In genomic region chr2:158624718-158625222, GRCm38 (mm10) we compare ENCODE assay signal across 8 mouse cellular contexts. TPM values are rescaled to one million over a fixed set of nuclear protein-coding genes. Genes with fewer than 3 reads are reported as not detected.
DNase-seq lines count a peak whose midpoint lies in the region; ATAC-seq and TF ChIP-seq lines count a peak whose summit lies in the region.

TSS of gene Actr5 (plus strand) at chr2:158624888.

- no peak for TF ChIP-seq RAD21 in CH12.LX (IDR thresholded peaks at IDR 0.05; ENCODE audit: low read depth, low read length)

- peaks cover 4 to 17% of the 10 kb centered on the region in 2 experiments for H3K4me1 ChIP-seq in CH12.LX (ENCODE audit: control insufficient read depth in 1 of 2, insufficient read depth in 2 of 2)
- peaks cover 5% of the 10 kb centered on the region; the same call in 1 of the 2 replicates for H3K4me1 ChIP-seq in forebrain, embryonic 11.5 days (replicated peaks; ENCODE audit: control insufficient read depth, insufficient read depth, low read length)
- peaks cover 9% of the 10 kb centered on the region; the same call in 1 of the 2 replicates for H3K4me1 ChIP-seq in heart, embryonic 16.5 days (ENCODE audit: control insufficient read depth, insufficient read depth, low read length)
- peaks cover 29% of the 10 kb centered on the region for H3K4me1 ChIP-seq in liver, embryonic 15.5 days (replicated peaks)
- H3K4me1 ChIP-seq in neural tube, embryonic 12.5 days: peaks cover 15% of the 10 kb centered on the region

- peak within 1 kb of the TSS; percentile 80 to 96 (median 84) for H3K4me3 ChIP-seq in CH12.LX (replicated peaks in 1 of 3; ENCODE audit: low read depth in 2 of 3, low read length in 2 of 3, poor library complexity in 1 of 3)
- peak within 1 kb of the TSS; percentile 93 for H3K4me3 ChIP-seq in forebrain, embryonic 11.5 days (ENCODE audit: low read depth, low read length)
- H3K4me3 ChIP-seq in heart, embryonic 16.5 days (ENCODE audit: low read length): peak within 1 kb of the TSS; percentile 81
- peak within 1 kb of the TSS; percentile 90 for H3K4me3 ChIP-seq in liver, embryonic 15.5 days (replicated peaks)
- H3K4me3 ChIP-seq in neural tube, embryonic 12.5 days: peak within 1 kb of the TSS; percentile 73

- ATAC-seq in forebrain, embryonic 11.5 days (replicated peaks; ENCODE audit: low FRiP score): peak; percentile 96
- ATAC-seq in heart, embryonic 16.5 days (replicated peaks; ENCODE audit: extremely low read depth, insufficient read depth, low FRiP score): peak; percentile 96
- ATAC-seq in liver, embryonic 15.5 days (ENCODE audit: insufficient read depth): peak; percentile 88
- ATAC-seq in neural tube, embryonic 12.5 days (ENCODE audit: low FRiP score, low read depth): peak; percentile 96

- under 1% methylated on average over 39 of the region's 39 CpGs for WGBS in forebrain, embryonic 11.5 days
- 0% methylated on average over 39 of the region's 39 CpGs for WGBS in heart, embryonic 16.5 days
- under 1% methylated on average over 39 of the region's 39 CpGs for WGBS in liver, embryonic 15.5 days (ENCODE audit: insufficient replicate concordance)
- under 1% methylated on average over 39 of the region's 39 CpGs for WGBS in neural tube, embryonic 12.5 days

- peaks cover 17% of the 10 kb centered on the region for H3K27me3 ChIP-seq in CH12.LX (replicated peaks)
- H3K27me3 ChIP-seq in forebrain, embryonic 11.5 days (ENCODE audit: control insufficient read depth, insufficient read depth, low read length): no peaks in the 10 kb centered on the region
- peaks cover 8% of the 10 kb centered on the region; the same call in 1 of the 2 replicates for H3K27me3 ChIP-seq in heart, embryonic 16.5 days (ENCODE audit: control insufficient read depth, insufficient read depth, low read length)
- peaks cover 30% of the 10 kb centered on the region for H3K27me3 ChIP-seq in liver, embryonic 15.5 days
- H3K27me3 ChIP-seq in neural tube, embryonic 12.5 days (replicated peaks): peaks cover 14% of the 10 kb centered on the region

- peaks cover 18% of the 10 kb centered on the region for H3K79me2 ChIP-seq in CH12.LX (replicated peaks; ENCODE audit: control insufficient read depth, extremely low read depth, insufficient read depth, poor library complexity, severe bottlenecking)

- no peak for TF ChIP-seq CTCF in CH12.LX (conservative IDR thresholded peaks at IDR 0.05 in 1 of 2, IDR thresholded peaks at IDR 0.05 in 1 of 2; ENCODE audit: low read depth in 2 of 2, low read length in 2 of 2)

- peak within 1 kb of the TSS; percentile 43 for H3K27ac ChIP-seq in CH12.LX (ENCODE audit: insufficient read depth, low read depth)
- H3K27ac ChIP-seq in forebrain, embryonic 11.5 days (ENCODE audit: low read depth, low read length): peak within 1 kb of the TSS; percentile 62
- H3K27ac ChIP-seq in heart, embryonic 16.5 days (ENCODE audit: low read length): peak within 1 kb of the TSS; percentile 88
- H3K27ac ChIP-seq in liver, embryonic 15.5 days (replicated peaks): peak within 1 kb of the TSS; percentile 82
- H3K27ac ChIP-seq in neural tube, embryonic 12.5 days: peak within 1 kb of the TSS; percentile 69

- TF ChIP-seq EP300 in CH12.LX (IDR thresholded peaks at IDR 0.05; ENCODE audit: low read length): no peak

- no peaks in the 10 kb centered on the region for H3K9me3 ChIP-seq in CH12.LX (replicated peaks; ENCODE audit: low read length)
- no peaks in the 10 kb centered on the region for H3K9me3 ChIP-seq in forebrain, embryonic 11.5 days (ENCODE audit: control insufficient read depth, low read length)
- no peaks in the 10 kb centered on the region for H3K9me3 ChIP-seq in heart, embryonic 16.5 days (replicated peaks; ENCODE audit: control insufficient read depth, low read length)
- no peaks in the 10 kb centered on the region for H3K9me3 ChIP-seq in liver, embryonic 15.5 days (replicated peaks)
- no peaks in the 10 kb centered on the region for H3K9me3 ChIP-seq in neural tube, embryonic 12.5 days

- TF ChIP-seq POLR2A in CH12.LX (IDR thresholded peaks at IDR 0.05; ENCODE audit: low read depth, low read length): peak; percentile 82

- peak; percentile 97 for DNase-seq in CH12.LX (ENCODE audit: extremely low read depth)
- peak; percentile 92 for DNase-seq in c-Kit-positive CD71-positive TER-119-negative erythroid progenitor cells, embryonic 14.5 days (ENCODE audit: low read depth)
- DNase-seq in forebrain, embryonic 11.5 days (ENCODE audit: low spot score): peak; percentile 99
- DNase-seq in kidney, postnatal 36 days: peak; percentile 97 to 98
- peak; percentile 89 for DNase-seq in telencephalon, adult 2 months (ENCODE audit: low read depth, low spot score)

- H3K36me3 ChIP-seq in CH12.LX (replicated peaks in 1 of 2; ENCODE audit: control insufficient read depth in 1 of 2, insufficient read depth in 1 of 2, low read length in 1 of 2): peaks cover 16 to 35% of the 10 kb centered on the region in 2 experiments
- H3K36me3 ChIP-seq in forebrain, embryonic 11.5 days (ENCODE audit: control insufficient read depth, insufficient read depth, low read length): peaks cover 3% of the 10 kb centered on the region; the same call in 1 of the 2 replicates
- H3K36me3 ChIP-seq in heart, embryonic 16.5 days (ENCODE audit: control insufficient read depth, insufficient read depth): peaks cover 20% of the 10 kb centered on the region
- H3K36me3 ChIP-seq in liver, embryonic 15.5 days (replicated peaks): peaks cover 23% of the 10 kb centered on the region
- peaks cover 14% of the 10 kb centered on the region for H3K36me3 ChIP-seq in neural tube, embryonic 12.5 days

- dilution Hi-C loops in CH12.LX (cut with MboI; ENCODE audit: extremely low pct_ligation_motif_present, extremely low pct_unique_long_range_greater_than_20kb, low sequenced_read_pairs): no loop called here

- in situ Hi-C loops in CH12.LX (cut with MboI; ENCODE audit: low pct_ligation_motif_present, low pct_unique_long_range_greater_than_20kb, low sequenced_read_pairs): loop anchor here (5.0 to 25.0 kb wide), 3 partner anchors 77 to 262 kb away; no protein-coding TSS in a partner anchor

- peak within 1 kb of the TSS; percentile 91 for H3K9ac ChIP-seq in CH12.LX (ENCODE audit: insufficient read depth, low read depth)
- H3K9ac ChIP-seq in forebrain, embryonic 11.5 days (ENCODE audit: low read length): peak within 1 kb of the TSS; percentile 82
- peak within 1 kb of the TSS; percentile 86 for H3K9ac ChIP-seq in heart, embryonic 16.5 days (ENCODE audit: low read length)
- H3K9ac ChIP-seq in liver, embryonic 15.5 days: peak within 1 kb of the TSS; percentile 76
- H3K9ac ChIP-seq in neural tube, embryonic 12.5 days: peak within 1 kb of the TSS; percentile 79

- peak within 1 kb of the TSS; percentile 46; the same call in 1 of the 2 replicates for H3K4me2 ChIP-seq in CH12.LX (ENCODE audit: insufficient read depth, low read depth, poor library complexity, severe bottlenecking)
- H3K4me2 ChIP-seq in forebrain, embryonic 11.5 days (ENCODE audit: low read depth, low read length, severe bottlenecking): peak within 1 kb of the TSS; percentile 84
- peak within 1 kb of the TSS; percentile 83 for H3K4me2 ChIP-seq in heart, embryonic 16.5 days (ENCODE audit: low read depth, low read length)
- peak within 1 kb of the TSS; percentile 86 for H3K4me2 ChIP-seq in liver, embryonic 15.5 days
- peak within 1 kb of the TSS; percentile 77 for H3K4me2 ChIP-seq in neural tube, embryonic 12.5 days (replicated peaks)

TF ChIP-seq in CH12.LX, 34 proteins besides CTCF, POLR2A, EP300 and RAD21:
- TF ChIP-seq TBP (conservative IDR thresholded peaks at IDR 0.05; ENCODE audit: low read depth, low read length) (peak; percentile 83), CHD1 (IDR thresholded peaks at IDR 0.05; ENCODE audit: low read depth, low read length) (no peak), NELFE (IDR thresholded peaks at IDR 0.05; ENCODE audit: low read depth, low read length) (no peak), MAZ (IDR thresholded peaks at IDR 0.05; ENCODE audit: low read depth, low read length) (no peak), BHLHE40 (IDR thresholded peaks at IDR 0.05; ENCODE audit: low read depth, low read length) (no peak), ZC3H11A (IDR thresholded peaks at IDR 0.05; ENCODE audit: low read depth, low read length) (no peak), POLR2AphosphoS2 (IDR thresholded peaks at IDR 0.05; ENCODE audit: low read depth, low read length) (no peak), ELF1 (IDR thresholded peaks at IDR 0.05; ENCODE audit: low read depth, low read length) (peak; percentile 52), MAX (IDR thresholded peaks at IDR 0.05; ENCODE audit: low read length) (no peak), NRF1 (IDR thresholded peaks at IDR 0.05; ENCODE audit: low read depth, low read length) (peak; percentile 9; the same call in 1 of the 2 replicates), TCF12 (IDR thresholded peaks at IDR 0.05; ENCODE audit: low read depth, low read length) (no peak), MXI1 (IDR thresholded peaks at IDR 0.05; ENCODE audit: low read depth, low read length) (no peak), PAX5 (IDR thresholded peaks at IDR 0.05; ENCODE audit: low read length) (no peak), ETS1 (conservative IDR thresholded peaks at IDR 0.05; ENCODE audit: low read depth, low read length) (no peak), HCFC1 (IDR thresholded peaks at IDR 0.05; ENCODE audit: low read depth, low read length) (peak; percentile 47), SMC3 (IDR thresholded peaks at IDR 0.05; ENCODE audit: low read depth, low read length) (no peak), ZNF384 (IDR thresholded peaks at IDR 0.05; ENCODE audit: low read depth, low read length) (no peak), E2F4 (IDR thresholded peaks at IDR 0.05; ENCODE audit: insufficient replicate concordance, low read depth, low read length) (no peak), ZMIZ1 (IDR thresholded peaks at IDR 0.05; ENCODE audit: low read depth, low read length) (no peak), CHD2 (IDR thresholded peaks at IDR 0.05; ENCODE audit: low read length) (no peak)

RNA-seq across cellular contexts. Expression of gene Actr5, which starts in this region (rescaled TPM):
- total RNA-seq in CH12.LX (2012; rRNA removed) (20.3 and 24.0 TPM in 2 replicates), CH12.LX (2014; rRNA removed) (13.9 and 14.4 TPM in 2 replicates)
- 14.6 and 19.8 TPM in 2 replicates for polyA plus RNA-seq in CH12.LX (2012; ENCODE audit: insufficient read length, low read depth)
- polyA plus RNA-seq in forebrain, embryonic 11.5 days (2014; fragmentation: Nextera tagmentation; extraction: Ambion mirVana): 20.6 and 20.7 TPM in 2 replicates
- 5.6 and 6.1 TPM in 2 replicates for polyA plus RNA-seq in heart, embryonic 16.5 days (2015; fragmentation: Nextera tagmentation; extraction: Ambion mirVana)
- 5.1 and 5.3 TPM in 2 replicates for polyA plus RNA-seq in liver, embryonic 15.5 days (2015; fragmentation: Nextera tagmentation; extraction: Ambion mirVana)
- 20.3 and 20.5 TPM in 2 replicates for polyA plus RNA-seq in neural tube, embryonic 12.5 days (2016; fragmentation: Nextera tagmentation; extraction: Ambion mirVana)

Comparison
In these comparisons a context has a peak if more than half of its experiments do, and no peak if none do; other contexts are left out.
1. Peak in every context shown above with its lines: DNase-seq, ATAC-seq, H3K4me3 ChIP-seq and H3K27ac ChIP-seq.